Mouse (Mus musculus): Measurements from ENCODE around the gene 1700029F12Rik.

Gene 1700029F12Rik

GRCm38 (mm10) chr13:97030075-97030474, 4.1 kb downstream of the 1700029F12Rik start:
- no peak for DNase-seq (ENCODE audit: low spot score in 2 of 2)

GRCm38 (mm10) chr13:97021906-97022305, 12.3 kb downstream of the 1700029F12Rik start:
- DNase-seq (ENCODE audit: low spot score in 2 of 2): no peak

GRCm38 (mm10) chr13:97020122-97020521, 14.0 kb downstream of the 1700029F12Rik start:
- DNase-seq (ENCODE audit: low spot score in 2 of 2): no peak

- DNase-seq (ENCODE audit: low spot score in 2 of 2): no peak
These were observed 16.5 kb downstream of the 1700029F12Rik start for GRCm38 (mm10) chr13:97017711-97018110.

GRCm38 (mm10) chr13:97014366-97014765, 19.8 kb downstream of the 1700029F12Rik start:
- DNase-seq (ENCODE audit: low spot score in 2 of 2): no peak

- peak; percentile 29 to 53 for DNase-seq (ENCODE audit: low spot score in 2 of 2)
These were observed 25.7 kb downstream of the 1700029F12Rik start for GRCm38 (mm10) chr13:97008266-97009153.

GRCm38 (mm10) chr13:97007501-97008265, 26.5 kb downstream of the 1700029F12Rik start:
- peak in 1 of 2 experiments; percentile 13 for DNase-seq (ENCODE audit: low spot score in 2 of 2)

- DNase-seq (ENCODE audit: low spot score in 2 of 2): no peak
These were observed 27.4 kb downstream of the 1700029F12Rik start for GRCm38 (mm10) chr13:97006784-97007183.

GRCm38 (mm10) chr13:96997080-96997479, 37.1 kb downstream of the 1700029F12Rik start:
- no peak for DNase-seq (ENCODE audit: low spot score in 2 of 2)

- DNase-seq (ENCODE audit: low spot score in 2 of 2): no peak
These were observed 38.9 kb downstream of the 1700029F12Rik start for GRCm38 (mm10) chr13:96995243-96995642.

- DNase-seq (ENCODE audit: low spot score in 2 of 2): no peak
These were observed 40.7 kb downstream of the 1700029F12Rik start for GRCm38 (mm10) chr13:96993291-96993989.

- no peak for DNase-seq (ENCODE audit: low spot score in 2 of 2)
These were observed 43.4 kb downstream of the 1700029F12Rik start for GRCm38 (mm10) chr13:96990561-96991265.

- DNase-seq (ENCODE audit: low spot score in 2 of 2): no peak
These were observed 44.1 kb downstream of the 1700029F12Rik start for GRCm38 (mm10) chr13:96990045-96990444.

- DNase-seq (ENCODE audit: low spot score in 2 of 2): no peak
These were observed 45.0 kb downstream of the 1700029F12Rik start for GRCm38 (mm10) chr13:96989129-96989528.

GRCm38 (mm10) chr13:96985599-96986275, 48.4 kb downstream of the 1700029F12Rik start:
- no peak for DNase-seq (ENCODE audit: low spot score in 2 of 2)

GRCm38 (mm10) chr13:96984688-96985087, 49.5 kb downstream of the 1700029F12Rik start:
- DNase-seq (ENCODE audit: low spot score in 2 of 2): no peak

GRCm38 (mm10) chr13:96983251-96984126, 50.7 kb downstream of the 1700029F12Rik start:
- no peak for DNase-seq (ENCODE audit: low spot score in 2 of 2)

- DNase-seq (ENCODE audit: low spot score in 2 of 2): no peak
These were observed 53.6 kb downstream of the 1700029F12Rik start for GRCm38 (mm10) chr13:96980561-96980960.

- no peak for DNase-seq (ENCODE audit: low spot score in 2 of 2)
These were observed 57.1 kb downstream of the 1700029F12Rik start for GRCm38 (mm10) chr13:96976986-96977595.
